Mouse (Mus musculus): ENCODE results near the gene Tmem274.

- no peak for TF ChIP-seq POLR2A (IDR thresholded peaks at IDR 0.05; ENCODE audit: insufficient read depth, low read depth, low read length)
- no peak for TF ChIP-seq CTCF (IDR thresholded peaks at IDR 0.05; ENCODE audit: insufficient read depth, low read depth, low read length)
Measured at GRCm38 (mm10) chr4:149442436-149442835, 34.7 kb upstream of the Tmem274 start.
